Mouse (Mus musculus) right cerebral cortex, postnatal 36 days (tissue): ENCODE results near the gene Ccdc85b.
A peak's percentile ranks its signal among the peaks of the same experiment; 100 is the strongest.

ENCODE experiments used
- DNase-seq, 2 experiments: peaks; one replicate each; pipeline ENCODE4 v3.0.0; 2022; ENCODE audit warnings: low spot score in 2 of 2, mixed read lengths in 1 of 2

The Ccdc85b gene

GRCm38 (mm10) chr19:5456241-5456921 is 1.3 kb downstream of the Ccdc85b start:
- DNase-seq, result no peak

- no peak for DNase-seq
Observed at GRCm38 (mm10) chr19:5455568-5455967, 2.1 kb downstream of the Ccdc85b start.

GRCm38 (mm10) chr19:5455037-5455436 is 2.7 kb downstream of the Ccdc85b start:
- DNase-seq, result no peak

GRCm38 (mm10) chr19:5451766-5452165 is 5.9 kb downstream of the Ccdc85b start:
- no peak for DNase-seq

GRCm38 (mm10) chr19:5449673-5450072 is 8.0 kb downstream of the Ccdc85b start:
- no peak for DNase-seq

- no peak for DNase-seq
Observed at GRCm38 (mm10) chr19:5448354-5449150, 9.1 kb downstream of the Ccdc85b start.

- DNase-seq, result peak in 1 of 2 experiments; percentile 60
Observed at GRCm38 (mm10) chr19:5447515-5448353, 10.0 kb downstream of the Ccdc85b start, which contains the start of gene Fosl1. Gene Fosl1, plus strand, starts transcription at chr19:5447547.

GRCm38 (mm10) chr19:5445747-5446146 is 11.9 kb downstream of the Ccdc85b start:
- DNase-seq, result no peak

GRCm38 (mm10) chr19:5444954-5445353 is 12.7 kb downstream of the Ccdc85b start:
- DNase-seq, result no peak

GRCm38 (mm10) chr19:5444371-5444908 is 13.3 kb downstream of the Ccdc85b start:
- DNase-seq, result no peak

- DNase-seq, result no peak
Observed at GRCm38 (mm10) chr19:5433951-5434350, 23.7 kb downstream of the Ccdc85b start.

- DNase-seq, result no peak
Observed at GRCm38 (mm10) chr19:5432992-5433852, 24.5 kb downstream of the Ccdc85b start.

GRCm38 (mm10) chr19:5431911-5432464 is 25.7 kb downstream of the Ccdc85b start:
- DNase-seq, result no peak

- no peak for DNase-seq
Observed at GRCm38 (mm10) chr19:5430408-5430807, 27.3 kb downstream of the Ccdc85b start.

GRCm38 (mm10) chr19:5429806-5430205 is 27.9 kb downstream of the Ccdc85b start:
- DNase-seq, result no peak

GRCm38 (mm10) chr19:5429219-5429618 is 28.5 kb downstream of the Ccdc85b start:
- no peak for DNase-seq

- no peak for DNase-seq
Observed at GRCm38 (mm10) chr19:5428083-5428482, 29.6 kb downstream of the Ccdc85b start.

GRCm38 (mm10) chr19:5426640-5427290 is 30.9 kb downstream of the Ccdc85b start:
- no peak for DNase-seq

- no peak for DNase-seq
Observed at GRCm38 (mm10) chr19:5425906-5426565, 31.7 kb downstream of the Ccdc85b start.
